Mouse (Mus musculus): ENCODE measurements around the gene Hddc3. TPM values are rescaled to one million over a fixed set of nuclear protein-coding genes. Genes with fewer than 3 reads are reported as not detected.

The Hddc3 gene
- polyA plus RNA-seq, 2 experiments = 23.8 to 50.4 TPM

DNA sequence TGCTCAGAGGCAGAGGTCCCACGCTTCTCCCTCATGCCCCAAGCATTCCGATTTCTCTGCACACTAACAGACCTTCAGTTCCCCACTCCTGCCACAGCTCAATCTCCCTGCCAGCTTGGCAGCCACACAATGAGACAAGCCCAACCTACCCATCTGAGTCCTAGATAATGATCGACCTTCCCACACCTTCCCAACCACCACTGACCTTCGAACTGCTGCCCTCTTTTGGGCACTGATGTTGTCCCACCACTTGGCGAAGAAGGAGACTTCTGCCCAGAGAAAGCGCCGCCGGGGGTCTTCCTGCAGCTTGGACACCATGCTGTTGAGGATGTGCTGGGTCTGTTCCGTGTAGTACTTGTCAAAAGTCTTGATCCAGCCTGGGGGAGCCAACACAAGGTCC, 25.1 kb downstream of the Hddc3 start:
- H3K27ac ChIP-seq (replicated peaks; ENCODE audit: low read depth, low read length) = no peak overlapping the region
- H3K9me3 ChIP-seq (ENCODE audit: control insufficient read depth, low read length) = no peaks in the 10 kb centered on the region
- no peak overlapping the region for H3K9ac ChIP-seq (ENCODE audit: low read depth, low read length, severe bottlenecking)
- H3K27me3 ChIP-seq (ENCODE audit: control insufficient read depth, insufficient read depth, low read length) = no peaks in the 10 kb centered on the region
- WGBS = 91% methylated on average over 9 of the region's 9 CpGs
- H3K4me1 ChIP-seq (ENCODE audit: control insufficient read depth, insufficient read depth, low read length) = peaks cover 12% of the 10 kb centered on the region
- H3K36me3 ChIP-seq (ENCODE audit: control insufficient read depth, insufficient read depth, low read length) = peaks cover 49% of the 10 kb centered on the region
- DNase-seq (ENCODE audit: low spot score) (no peak), ATAC-seq (ENCODE audit: low FRiP score, low read depth) (no peak)
- no peak overlapping the region for H3K4me2 ChIP-seq (replicated peaks; ENCODE audit: low read depth, low read length, severe bottlenecking)
- no peak overlapping the region for H3K4me3 ChIP-seq (replicated peaks; ENCODE audit: low read length)
- no peak for TF ChIP-seq POLR2A (IDR thresholded peaks at IDR 0.05; ENCODE audit: borderline replicate concordance, extremely low read depth, insufficient read depth, insufficient read length)

DNA sequence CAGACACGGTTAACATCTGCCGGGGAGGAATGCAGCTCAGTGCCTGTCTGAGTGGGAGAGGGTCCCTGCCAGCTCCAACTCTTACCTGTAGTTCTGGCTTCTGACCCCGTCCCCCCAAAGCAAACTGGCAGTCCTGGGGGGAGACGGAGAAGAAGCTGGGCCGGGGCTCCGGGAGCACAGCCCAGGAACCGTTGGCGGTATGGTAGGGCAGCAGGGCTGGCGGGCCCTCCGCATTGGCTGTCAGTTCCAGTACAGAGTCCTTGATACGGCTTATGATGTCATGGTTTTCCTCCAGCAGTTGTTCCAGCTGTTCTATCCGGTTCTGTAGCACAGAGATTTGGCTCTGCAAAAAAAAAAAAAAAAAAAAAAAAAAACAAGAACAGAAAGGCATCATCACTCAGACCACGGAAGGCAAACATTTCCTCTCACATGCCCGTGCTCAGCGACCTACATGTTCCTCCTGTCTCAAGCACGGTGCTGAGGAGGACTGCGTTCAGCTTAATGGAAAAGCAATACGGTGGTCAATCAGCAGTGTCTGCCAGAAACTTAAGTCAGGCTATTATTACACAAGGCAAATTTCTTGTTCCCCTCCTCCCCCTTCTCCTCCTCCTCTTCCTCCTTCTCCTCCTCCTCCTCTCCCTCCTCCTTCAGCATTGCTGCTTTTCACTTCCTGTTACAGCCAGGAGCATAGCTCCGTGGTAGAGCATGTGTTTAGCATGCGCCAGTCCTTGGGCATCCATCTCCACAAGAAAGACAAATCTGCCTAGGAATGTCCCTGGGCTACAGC, 25.9 kb downstream of the Hddc3 start:
- Histone ChIP-seq H3K27me3 (ENCODE audit: control insufficient read depth, insufficient read depth, low read length) (no peaks in the 10 kb centered on the region), H3K4me2 (replicated peaks; ENCODE audit: low read depth, low read length, severe bottlenecking) (peak overlapping the region; percentile 68; the same call in 1 of the 2 replicates), H3K4me3 (replicated peaks; ENCODE audit: low read length) (0 out of 2 replicates have a peak overlapping the region, but pooled peaks have one; percentile 2), H3K4me1 (ENCODE audit: control insufficient read depth, insufficient read depth, low read length) (peaks cover 12% of the 10 kb centered on the region), H3K27ac (replicated peaks; ENCODE audit: low read depth, low read length) (no peak overlapping the region), H3K36me3 (ENCODE audit: control insufficient read depth, insufficient read depth, low read length) (peaks cover 41% of the 10 kb centered on the region), H3K9me3 (ENCODE audit: control insufficient read depth, low read length) (no peaks in the 10 kb centered on the region), H3K9ac (ENCODE audit: low read depth, low read length, severe bottlenecking) (no peak overlapping the region)
- DNase-seq (ENCODE audit: low spot score) (no peak), ATAC-seq (ENCODE audit: low FRiP score, low read depth) (no peak)
- 71% methylated on average over 20 of the region's 20 CpGs for WGBS
- no peak for TF ChIP-seq POLR2A (IDR thresholded peaks at IDR 0.05; ENCODE audit: borderline replicate concordance, extremely low read depth, insufficient read depth, insufficient read length)

DNA sequence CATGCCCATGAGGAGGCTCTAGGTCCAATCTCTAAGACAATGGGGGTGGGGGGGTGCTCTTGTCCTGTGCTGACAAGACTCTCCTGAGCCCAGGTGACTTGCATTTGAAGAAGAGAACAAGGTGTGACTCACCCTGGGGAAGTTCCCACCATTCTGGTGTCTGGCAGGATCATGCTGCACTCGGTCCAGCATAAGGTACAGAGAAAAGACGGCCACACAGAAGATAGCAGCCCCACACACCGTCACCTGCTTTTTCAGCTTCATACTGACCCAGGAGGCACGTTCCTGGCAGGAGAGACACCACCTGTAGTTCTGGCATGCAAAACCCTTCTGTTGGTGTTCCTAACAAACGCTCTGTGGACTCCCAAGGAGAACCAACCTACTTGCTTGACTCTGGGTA, 26.6 kb downstream of the Hddc3 start:
- 52% methylated on average over 5 of the region's 5 CpGs for WGBS
- Histone ChIP-seq H3K27me3 (ENCODE audit: control insufficient read depth, insufficient read depth, low read length) (no peaks in the 10 kb centered on the region), H3K4me2 (replicated peaks; ENCODE audit: low read depth, low read length, severe bottlenecking) (peak overlapping the region; percentile 68), H3K4me3 (replicated peaks; ENCODE audit: low read length) (peak overlapping the region; percentile 91; the same call in 1 of the 2 replicates), H3K9ac (ENCODE audit: low read depth, low read length, severe bottlenecking) (no peak overlapping the region), H3K36me3 (ENCODE audit: control insufficient read depth, insufficient read depth, low read length) (peaks cover 35% of the 10 kb centered on the region), H3K27ac (replicated peaks; ENCODE audit: low read depth, low read length) (no peak overlapping the region), H3K9me3 (ENCODE audit: control insufficient read depth, low read length) (no peaks in the 10 kb centered on the region), H3K4me1 (ENCODE audit: control insufficient read depth, insufficient read depth, low read length) (peaks cover 12% of the 10 kb centered on the region)
- ATAC-seq (ENCODE audit: low FRiP score, low read depth) (no peak), DNase-seq (ENCODE audit: low spot score) (no peak)
- TF ChIP-seq POLR2A (IDR thresholded peaks at IDR 0.05; ENCODE audit: borderline replicate concordance, extremely low read depth, insufficient read depth, insufficient read length) = no peak

DNA sequence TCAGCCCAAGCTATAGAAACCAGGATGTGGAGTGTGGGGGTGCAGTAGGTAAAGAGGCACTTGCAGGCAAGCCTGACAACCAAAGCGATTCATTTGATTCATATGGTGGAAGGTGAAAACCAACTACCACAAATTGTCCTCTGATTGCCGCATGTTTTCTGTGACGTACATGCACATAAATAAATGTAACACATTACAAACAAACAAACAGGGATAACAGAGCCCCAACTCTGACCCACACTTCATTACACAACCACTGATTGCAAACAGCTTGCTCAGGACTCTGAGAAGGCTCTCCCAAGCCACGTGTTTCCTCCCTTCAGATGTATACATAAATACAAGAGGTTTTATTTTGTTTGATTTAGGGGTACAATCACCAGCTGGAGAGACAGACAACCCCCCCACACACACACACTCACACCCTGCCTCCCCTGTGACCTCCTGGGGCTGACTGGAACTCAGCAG, 27.1 kb downstream of the Hddc3 start:
- Histone ChIP-seq H3K4me2 (replicated peaks; ENCODE audit: low read depth, low read length, severe bottlenecking) (peak overlapping the region; percentile 68), H3K36me3 (ENCODE audit: control insufficient read depth, insufficient read depth, low read length) (peaks cover 31% of the 10 kb centered on the region), H3K4me1 (ENCODE audit: control insufficient read depth, insufficient read depth, low read length) (peaks cover 12% of the 10 kb centered on the region), H3K27ac (replicated peaks; ENCODE audit: low read depth, low read length) (peak overlapping the region; percentile 82; the same call in 1 of the 2 replicates), H3K9ac (ENCODE audit: low read depth, low read length, severe bottlenecking) (peak overlapping the region; percentile 88), H3K9me3 (ENCODE audit: control insufficient read depth, low read length) (no peaks in the 10 kb centered on the region), H3K27me3 (ENCODE audit: control insufficient read depth, insufficient read depth, low read length) (no peaks in the 10 kb centered on the region), H3K4me3 (replicated peaks; ENCODE audit: low read length) (peak overlapping the region; percentile 91)
- no peak for TF ChIP-seq POLR2A (IDR thresholded peaks at IDR 0.05; ENCODE audit: borderline replicate concordance, extremely low read depth, insufficient read depth, insufficient read length)
- WGBS = 20% methylated on average over 4 of the region's 4 CpGs
- DNase-seq (ENCODE audit: low spot score) (no peak), ATAC-seq (ENCODE audit: low FRiP score, low read depth) (no peak)

GRCm38 (mm10) chr7:80370649-80371040, 27.7 kb downstream of the Hddc3 start:
- Histone ChIP-seq H3K4me2 (replicated peaks; ENCODE audit: low read depth, low read length, severe bottlenecking) (peak overlapping the region; percentile 68), H3K27ac (replicated peaks; ENCODE audit: low read depth, low read length) (peak overlapping the region; percentile 82), H3K4me1 (ENCODE audit: control insufficient read depth, insufficient read depth, low read length) (peaks cover 12% of the 10 kb centered on the region), H3K36me3 (ENCODE audit: control insufficient read depth, insufficient read depth, low read length) (peaks cover 30% of the 10 kb centered on the region), H3K9ac (ENCODE audit: low read depth, low read length, severe bottlenecking) (peak overlapping the region; percentile 88), H3K9me3 (ENCODE audit: control insufficient read depth, low read length) (no peaks in the 10 kb centered on the region), H3K4me3 (replicated peaks; ENCODE audit: low read length) (peak overlapping the region; percentile 91), H3K27me3 (ENCODE audit: control insufficient read depth, insufficient read depth, low read length) (no peaks in the 10 kb centered on the region)
- DNase-seq (ENCODE audit: low spot score) (peak; percentile 76), ATAC-seq (ENCODE audit: low FRiP score, low read depth) (peak; percentile 60; the same call in 1 of the 2 replicates)
- no peak for TF ChIP-seq POLR2A (IDR thresholded peaks at IDR 0.05; ENCODE audit: borderline replicate concordance, extremely low read depth, insufficient read depth, insufficient read length)
- 3% methylated on average over 29 of the region's 31 CpGs for whole genome bisulfite sequencing

Data from limb, embryonic 14.5 days (tissue).